Mouse (Mus musculus): Measurements from ENCODE around the gene Sirpb1b. TPM values are rescaled to one million over a fixed set of nuclear protein-coding genes. Genes with fewer than 3 reads are reported as not detected.
"Not testable (repeated sequence)": the region's sequence is repeated elsewhere in the genome, so short reads cannot be mapped to it uniquely, and the experiment has no call there.

Sirpb1b gene
- polyA plus RNA-seq, 1 experiment from 2014 or later = 0.94 TPM

GRCm38 (mm10) chr3:15470158-15470557, 104.7 kb downstream of the Sirpb1b start:
- not testable (repeated sequence) for H3K9me3 ChIP-seq (ENCODE audit: low read length); H3K4me2 ChIP-seq (ENCODE audit: low read depth, low read length); H3K36me3 ChIP-seq (replicated peaks; ENCODE audit: insufficient read depth, low read length); H3K4me3 ChIP-seq (ENCODE audit: low read depth, low read length); H3K27me3 ChIP-seq (ENCODE audit: insufficient read depth, low read length); H3K4me1 ChIP-seq (ENCODE audit: insufficient read depth); H3K9ac ChIP-seq (replicated peaks); ATAC-seq; DNase-seq; H3K27ac ChIP-seq (ENCODE audit: low read depth)
- WGBS (ENCODE audit: insufficient replicate concordance) = 20% methylated on average over 1 of the region's 3 CpGs

Other genes with a start within 250 kb of the Sirpb1b start
- 1.2 TPM in 2 replicates for gene Gm9733, start 242.8 kb downstream of the Sirpb1b start, polyA plus RNA-seq (2015; fragmentation: Nextera tagmentation; extraction: Ambion mirVana)
- 0.15 and 0.22 TPM in 2 replicates for gene Sirpb1a, start 148.5 kb downstream of the Sirpb1b start, polyA plus RNA-seq (2015; fragmentation: Nextera tagmentation; extraction: Ambion mirVana)